Mouse (Mus musculus) gastrocnemius, postnatal 10 days (tissue): ENCODE results near the gene Il13. TPM values are rescaled to one million over a fixed set of nuclear protein-coding genes. Genes with fewer than 3 reads are reported as not detected.

ENCODE experiments used
- DNase-seq: peaks from one replicate; pipeline ENCODE4 v3.0.0; 2021; ENCODE audit warnings: mixed read lengths
- total RNA-seq, 2 experiments: library from RNA; stranded (reverse); gene quantifications; 2 replicates each; pipeline ENCODE4 v1.2.3; 2021

Il13 gene
- total RNA-seq, 2 experiments from 2014 or later = not detected

DNA sequence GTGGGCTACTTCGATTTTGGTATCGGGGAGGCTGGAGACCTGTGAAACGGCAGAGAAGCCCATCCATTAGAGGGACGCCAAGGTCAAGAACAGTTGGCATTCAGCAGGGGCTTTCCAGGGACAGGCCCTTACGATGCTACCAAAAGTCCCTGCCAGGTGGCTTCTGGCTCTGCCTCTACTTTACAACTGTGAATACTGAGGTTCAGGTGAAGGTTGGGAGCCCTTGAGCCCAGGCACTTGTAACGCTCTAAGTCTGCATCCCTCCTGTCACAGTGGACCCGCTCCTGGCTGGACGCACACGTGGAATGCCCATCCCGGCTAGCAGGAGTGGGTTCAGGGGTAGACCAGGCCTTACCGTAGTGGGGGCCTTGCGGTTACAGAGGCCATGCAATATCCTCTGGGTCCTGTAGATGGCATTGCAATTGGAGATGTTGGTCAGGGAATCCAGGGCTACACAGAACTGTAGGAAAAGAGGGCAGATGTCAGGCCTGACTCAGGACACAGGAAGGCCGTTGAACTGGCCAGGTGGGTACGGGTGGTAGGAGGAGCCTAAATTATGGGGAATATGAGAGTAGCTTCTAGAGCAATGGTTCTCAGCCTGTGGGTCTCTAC is 2.3 kb downstream of the Il13 start:
- no peak for DNase-seq

DNA sequence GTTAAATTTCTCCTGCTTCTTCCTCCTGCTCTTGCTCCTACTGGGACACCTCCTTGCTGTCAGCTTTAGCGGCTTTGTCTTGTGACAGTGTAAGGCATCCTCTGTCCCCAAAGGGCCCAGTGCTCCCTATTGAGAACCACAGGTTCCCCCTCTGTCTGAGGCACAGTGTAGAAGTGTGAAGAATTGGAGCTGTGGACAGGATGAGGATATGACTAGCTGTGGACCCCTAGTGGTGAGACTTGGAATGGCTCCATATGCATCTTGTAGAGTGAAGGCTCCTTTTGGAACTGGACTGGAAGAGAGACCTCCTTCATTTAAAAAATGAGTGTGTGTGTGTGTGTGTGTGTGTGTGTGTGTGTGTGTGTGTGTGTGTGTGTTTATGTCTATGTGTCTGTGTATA is 6.6 kb downstream of the Il13 start:
- peak; percentile 69 for DNase-seq

DNA sequence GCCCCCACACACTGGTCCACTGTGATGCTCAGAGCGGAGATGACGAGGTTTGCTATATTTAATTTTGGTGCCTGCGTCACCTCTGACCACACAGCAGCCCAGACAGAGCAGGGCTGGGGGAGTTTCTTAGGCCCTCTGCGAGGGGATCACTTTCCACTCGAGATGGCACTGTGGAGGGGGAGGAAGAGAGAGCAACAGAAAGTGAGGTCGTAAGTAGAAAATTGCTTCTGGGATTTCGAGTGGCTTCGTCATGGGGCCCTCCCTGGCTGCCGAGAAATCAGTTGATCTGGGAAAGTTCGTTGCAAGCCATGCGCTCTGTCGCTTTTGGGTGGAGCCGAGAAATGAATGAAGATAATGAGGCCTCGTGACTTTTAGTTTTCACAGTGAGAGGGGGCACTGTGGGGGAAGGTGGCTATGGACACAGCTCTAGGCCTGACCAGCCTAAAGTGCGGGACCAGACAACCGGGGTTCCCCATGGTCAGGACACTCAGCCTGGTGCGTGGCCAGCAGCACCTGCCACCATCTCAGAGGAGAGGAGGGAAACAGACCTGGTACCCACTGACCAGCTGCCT is 7.6 kb downstream of the Il13 start:
- DNase-seq = no peak

DNA sequence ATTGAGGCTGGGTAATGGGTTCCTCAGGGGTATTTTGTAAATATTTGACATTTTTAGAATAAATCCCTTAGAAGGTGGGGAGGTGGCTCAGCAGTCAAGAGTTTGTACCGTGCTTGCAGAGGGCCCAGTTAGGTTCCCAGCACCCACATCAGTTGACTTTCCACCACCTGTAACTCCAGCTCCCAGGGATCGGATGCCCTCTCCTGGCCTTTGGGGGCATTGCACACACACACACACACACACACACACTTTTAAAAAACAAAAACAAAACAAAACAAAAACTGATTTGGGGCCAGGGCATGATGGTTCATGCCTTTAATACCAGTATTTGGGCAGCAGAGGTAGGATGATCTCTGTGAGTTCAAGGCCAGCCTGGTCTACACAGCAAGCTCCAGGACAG is 10.4 kb downstream of the Il13 start:
- no peak for DNase-seq

DNA sequence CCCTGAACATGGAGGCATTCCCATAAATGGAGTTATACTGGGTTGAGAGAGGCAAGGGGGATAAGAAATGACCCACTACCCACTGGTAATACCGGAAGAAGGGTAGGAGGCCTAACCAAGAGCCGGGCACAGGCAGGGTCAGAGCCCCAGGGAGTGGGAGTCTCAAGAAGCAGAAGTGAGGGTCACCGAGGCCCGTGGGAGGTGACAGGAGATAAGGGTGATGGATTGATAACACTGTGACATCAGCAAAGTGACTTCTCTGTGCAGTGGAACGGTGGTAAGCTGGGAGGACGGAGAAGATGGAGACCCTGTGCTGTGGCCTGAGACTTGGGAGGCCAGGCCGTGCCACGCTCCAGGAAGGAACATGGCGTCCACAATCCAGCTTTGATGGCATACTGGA is 10.9 kb downstream of the Il13 start:
- DNase-seq = no peak

DNA sequence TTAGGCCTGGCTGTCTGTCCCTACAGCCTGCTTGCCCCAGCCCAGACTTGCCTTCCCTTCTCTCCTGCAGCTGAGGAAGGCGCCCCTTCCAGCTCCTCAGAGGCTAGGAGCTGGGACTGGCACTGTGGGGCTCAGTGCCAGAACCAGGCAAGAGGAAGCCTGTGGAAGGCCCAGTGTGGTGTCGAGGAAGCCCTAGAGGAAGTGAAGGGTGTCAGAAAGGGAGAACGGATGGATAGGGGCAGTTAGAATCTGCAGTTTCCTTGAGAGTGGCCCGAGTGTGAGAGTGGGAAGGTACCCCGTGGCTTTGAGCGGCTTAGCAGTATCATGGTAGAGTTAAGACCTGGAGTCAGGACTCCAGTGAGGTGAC is 12.1 kb downstream of the Il13 start:
- DNase-seq = no peak

DNA sequence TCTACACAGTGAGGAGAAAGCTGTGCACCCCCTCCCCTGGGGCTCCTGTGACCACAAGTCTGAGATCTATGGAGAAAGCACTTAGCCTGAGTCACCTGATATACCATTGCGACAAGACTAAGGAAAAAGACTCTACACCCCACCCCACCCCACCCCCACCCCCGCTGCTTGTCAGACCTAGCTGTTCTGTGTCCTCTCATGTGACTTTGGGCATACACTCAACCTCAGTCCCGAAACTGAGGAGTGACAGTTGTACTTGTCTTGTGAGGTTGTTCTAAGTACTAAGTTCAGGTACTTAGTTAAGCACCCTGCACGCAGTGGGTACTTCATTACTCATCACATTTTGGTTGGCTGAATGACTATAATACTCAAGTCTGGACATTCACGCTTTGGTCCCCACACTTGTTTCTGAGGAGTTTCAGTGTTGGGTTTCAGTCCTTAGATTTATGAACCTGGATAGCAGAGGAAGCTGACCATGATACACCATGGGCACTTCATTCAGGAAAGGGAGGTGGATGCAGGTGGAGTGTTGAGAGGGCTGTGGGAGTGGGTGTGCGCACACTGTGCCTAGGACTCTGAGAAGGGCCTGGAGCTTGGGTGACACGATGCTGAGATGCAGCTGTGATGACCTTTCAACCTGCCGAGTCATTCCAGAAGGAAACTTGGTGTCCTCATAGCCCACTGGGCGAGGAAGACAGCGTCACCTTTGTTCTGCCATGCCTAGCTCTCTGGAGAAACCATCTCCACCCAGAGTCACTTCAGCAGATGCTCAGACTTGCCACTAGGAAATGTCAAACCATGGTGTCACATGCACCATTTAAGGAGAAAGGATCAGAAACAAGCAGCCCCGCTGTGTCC is 12.7 kb downstream of the Il13 start:
- no peak for DNase-seq

DNA sequence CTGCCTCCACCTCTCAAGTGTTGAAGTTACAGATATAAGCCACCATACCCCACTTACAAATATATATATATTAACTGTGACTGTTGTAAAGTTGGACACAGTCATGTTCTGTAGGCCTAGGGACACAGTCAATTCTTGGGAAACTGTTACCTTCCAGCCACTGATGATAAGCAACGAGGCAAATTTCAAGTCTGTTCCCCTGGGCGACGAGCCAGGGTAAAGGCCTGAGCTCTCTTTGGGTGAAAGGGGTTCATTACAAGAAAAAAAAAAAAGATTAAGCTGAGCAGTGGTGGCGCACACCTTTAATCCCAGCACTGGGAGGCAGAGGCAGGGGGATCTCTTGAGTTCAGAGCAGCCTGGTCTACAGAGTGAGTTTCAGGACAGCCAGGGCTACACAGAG is 14.4 kb downstream of the Il13 start:
- no peak for DNase-seq

DNA sequence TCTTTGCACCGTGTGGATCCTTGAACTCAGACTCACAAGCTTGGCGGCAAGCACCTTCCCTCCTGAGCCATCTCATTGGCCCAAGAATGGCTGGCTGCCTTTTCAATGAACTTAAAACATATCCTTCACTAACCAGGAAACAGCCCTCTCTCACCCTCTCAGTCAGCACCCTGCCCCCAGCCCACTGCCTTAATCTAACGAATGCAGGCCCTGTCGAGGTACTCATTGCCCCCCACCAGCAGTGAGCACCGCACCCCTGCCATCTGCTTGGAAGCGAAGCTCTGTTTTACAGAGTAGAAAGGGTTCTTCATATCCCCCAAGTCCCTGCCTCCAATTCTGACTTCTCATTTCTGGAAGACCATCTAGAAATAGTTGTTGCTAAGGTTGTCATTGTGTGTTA is 15.1 kb downstream of the Il13 start:
- DNase-seq = no peak

DNA sequence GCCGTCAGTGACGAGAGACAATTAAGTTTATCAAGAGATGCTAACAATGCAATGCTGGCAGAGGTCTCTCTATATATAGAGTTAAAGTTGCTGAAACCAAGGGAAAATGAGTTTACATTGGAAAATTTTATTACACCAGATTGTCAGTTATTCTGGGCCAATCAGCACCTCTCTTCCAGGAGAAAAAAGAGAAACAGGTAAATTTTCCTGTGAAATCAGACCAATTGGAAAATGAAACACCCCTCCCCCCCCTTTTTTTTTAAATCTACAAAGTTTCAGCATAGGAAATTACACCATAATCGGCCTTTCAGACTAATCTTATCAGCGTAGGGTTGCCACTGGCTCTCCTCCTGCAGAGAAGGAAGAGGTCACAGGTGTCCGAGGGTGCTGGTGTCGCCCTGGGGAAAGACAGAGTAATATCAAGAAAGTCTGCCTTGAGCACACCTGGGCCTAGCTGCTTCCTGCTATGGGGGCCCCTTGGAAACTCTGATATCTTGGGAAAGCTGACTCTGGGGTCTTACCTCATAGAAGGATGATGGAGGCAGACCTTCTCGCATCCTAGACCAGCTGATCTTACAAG is 15.8 kb downstream of the Il13 start, which contains the start of gene Il4:
Gene Il4, minus strand, starts transcription at position 51 of the 580 bp plus-strand sequence.
- no peak for DNase-seq

DNA sequence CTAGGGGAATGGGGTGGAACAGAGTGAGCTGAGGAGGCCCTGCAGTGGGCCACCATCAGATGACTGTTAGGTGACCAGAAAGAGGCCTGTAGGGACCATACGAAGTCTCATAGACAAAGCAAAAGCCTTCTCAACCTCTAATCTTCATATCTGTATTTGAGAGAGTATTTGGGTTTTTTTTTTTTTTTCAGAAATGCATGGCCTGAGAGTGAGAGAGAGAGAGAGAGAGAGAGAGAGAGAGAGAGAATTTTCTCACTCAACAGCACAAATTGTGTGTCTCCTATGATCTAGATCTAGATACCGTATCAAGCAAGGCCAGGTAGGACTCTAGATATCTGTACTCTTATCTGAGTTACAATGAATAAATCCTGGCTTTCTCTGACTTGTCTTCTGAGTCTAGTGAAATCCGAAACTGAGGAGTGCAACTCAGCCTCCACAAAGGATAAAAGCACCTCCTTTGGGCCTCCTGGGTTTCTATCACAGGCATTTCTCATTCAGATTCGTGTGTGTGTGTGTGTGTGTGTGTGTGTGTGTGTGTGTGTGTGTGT is 16.9 kb downstream of the Il13 start:
- no peak for DNase-seq

DNA sequence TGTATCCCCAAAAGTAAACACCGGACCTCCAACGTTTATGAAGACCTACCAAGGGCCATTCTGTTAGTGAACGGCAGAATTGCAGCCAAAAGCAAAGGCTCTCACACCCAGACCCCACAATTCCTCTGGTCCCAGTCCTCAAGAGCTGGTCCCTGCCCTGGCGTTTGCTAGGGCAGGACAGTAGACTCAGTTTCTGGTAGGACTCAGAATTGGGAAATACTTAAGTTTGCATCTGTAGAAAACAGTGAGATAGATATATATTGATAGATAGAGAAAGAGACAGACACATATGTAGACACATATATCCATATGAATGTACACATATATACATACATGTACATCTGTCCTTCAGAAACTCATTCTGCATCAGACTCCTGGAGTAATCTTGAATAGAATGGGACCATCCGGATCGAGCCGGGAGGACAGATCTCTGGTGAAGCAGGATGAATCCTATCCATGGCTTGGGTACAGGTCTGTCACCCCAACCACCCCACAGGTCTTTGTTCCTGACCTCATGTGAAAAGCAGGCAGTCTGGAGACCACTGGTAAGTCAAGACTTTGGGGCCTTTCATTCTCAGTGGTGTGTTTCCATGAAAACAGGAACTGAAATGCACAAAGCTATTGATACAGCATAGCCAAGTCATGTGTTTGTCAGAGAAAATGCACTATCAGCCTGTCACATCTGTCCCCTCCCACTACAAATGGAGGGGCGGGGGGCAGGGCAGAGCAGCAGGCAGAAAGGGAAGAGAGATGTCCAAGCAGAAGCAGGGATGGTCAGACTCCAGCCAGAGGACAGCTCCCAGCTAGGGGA is 17.5 kb downstream of the Il13 start:
- no peak for DNase-seq

DNA sequence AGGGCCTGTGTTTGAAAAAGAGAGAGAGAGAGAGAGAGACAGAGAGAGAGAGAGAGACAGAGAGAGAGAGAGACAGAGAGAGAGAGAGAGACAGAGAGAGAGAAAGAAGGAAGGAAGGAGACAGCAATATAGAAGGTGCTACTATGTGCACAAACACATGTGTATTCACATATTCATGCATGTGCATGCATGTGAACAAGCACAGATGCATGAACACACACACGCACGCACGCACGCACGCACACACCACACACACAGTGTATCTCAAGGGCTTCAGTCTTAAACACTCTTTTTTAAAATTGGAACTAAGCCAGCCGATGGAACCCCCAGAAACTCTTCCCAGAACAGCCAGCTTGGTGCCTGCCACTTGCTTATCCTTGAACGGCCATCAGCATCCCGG is 18.9 kb downstream of the Il13 start:
- DNase-seq = no peak

DNA sequence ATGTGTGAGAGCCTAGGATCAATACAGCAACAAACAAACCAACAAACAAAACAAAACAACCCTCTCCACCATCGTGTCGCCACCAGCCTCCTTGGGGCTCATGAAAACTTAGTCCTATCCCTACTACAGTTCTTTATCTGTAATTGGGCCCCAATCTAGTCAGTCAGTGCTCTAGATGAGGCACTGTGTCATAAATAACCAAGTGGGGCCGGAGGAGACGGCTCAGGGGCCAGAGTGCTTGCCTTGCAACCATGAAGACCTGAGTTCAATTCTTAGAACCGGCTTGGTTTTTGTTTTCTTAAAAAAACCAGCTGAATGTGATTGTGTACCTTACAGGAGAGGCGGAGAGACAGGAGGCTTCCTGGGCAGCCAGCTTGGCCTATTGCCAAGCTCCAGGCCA is 19.3 kb downstream of the Il13 start:
- DNase-seq = no peak

DNA sequence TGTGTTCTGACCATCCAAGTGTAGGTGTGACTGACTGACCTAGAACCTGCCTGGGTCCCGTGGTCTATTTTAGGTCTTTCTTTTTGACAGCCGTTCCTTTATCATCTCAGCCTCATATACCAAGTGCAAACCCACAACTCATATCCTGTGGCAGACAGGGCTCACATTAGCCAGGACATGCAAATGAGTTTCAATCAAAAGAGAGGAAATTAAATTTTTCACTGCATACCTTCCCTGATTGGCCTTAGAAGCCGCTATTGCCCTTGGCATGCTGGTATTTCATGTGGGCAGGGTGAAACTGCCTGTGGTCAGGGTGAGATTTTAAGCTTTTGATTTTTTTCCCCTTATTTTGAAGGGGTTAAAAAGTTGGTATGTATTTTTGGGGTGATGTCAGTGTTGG is 24.8 kb downstream of the Il13 start:
- no peak for DNase-seq

DNA sequence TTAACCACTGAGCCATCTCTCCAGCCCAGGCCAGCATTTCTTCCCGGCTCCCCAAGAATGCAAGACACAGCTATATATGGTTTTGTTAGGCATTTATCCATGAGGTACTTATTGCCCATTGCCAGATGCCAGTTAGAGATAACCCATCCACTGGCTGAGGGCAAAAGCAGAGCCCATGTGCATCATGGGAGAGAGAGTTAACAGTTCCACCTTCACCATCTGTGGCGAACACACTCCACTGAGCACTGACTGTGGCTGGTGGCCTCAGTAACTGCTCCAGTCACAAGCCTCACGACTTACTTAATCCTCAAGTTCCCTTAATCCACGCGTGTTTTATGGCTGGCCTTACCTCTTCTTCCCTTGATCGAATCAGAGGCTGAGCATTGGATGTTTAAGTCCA is 25.3 kb downstream of the Il13 start:
- DNase-seq = no peak

DNA sequence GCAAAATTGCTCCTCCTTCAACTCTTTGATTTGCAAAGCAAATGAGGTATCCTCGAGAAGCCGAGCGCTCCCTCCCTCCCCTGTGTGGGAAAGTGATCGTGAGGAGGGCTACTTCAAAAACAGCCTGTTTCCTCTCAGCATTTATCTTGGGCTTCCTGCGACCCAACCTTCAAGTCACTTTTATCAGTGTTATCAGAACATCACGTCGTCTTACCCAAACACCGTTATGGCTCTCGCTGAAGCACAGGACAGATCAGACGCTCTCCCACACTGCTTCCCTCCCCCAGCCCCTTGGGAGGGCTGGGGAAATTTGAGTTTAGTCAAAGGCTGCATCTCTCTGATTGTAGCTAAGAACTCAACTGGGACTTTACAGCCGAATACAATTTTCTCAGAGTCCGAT is 28.9 kb downstream of the Il13 start:
- no peak for DNase-seq

DNA sequence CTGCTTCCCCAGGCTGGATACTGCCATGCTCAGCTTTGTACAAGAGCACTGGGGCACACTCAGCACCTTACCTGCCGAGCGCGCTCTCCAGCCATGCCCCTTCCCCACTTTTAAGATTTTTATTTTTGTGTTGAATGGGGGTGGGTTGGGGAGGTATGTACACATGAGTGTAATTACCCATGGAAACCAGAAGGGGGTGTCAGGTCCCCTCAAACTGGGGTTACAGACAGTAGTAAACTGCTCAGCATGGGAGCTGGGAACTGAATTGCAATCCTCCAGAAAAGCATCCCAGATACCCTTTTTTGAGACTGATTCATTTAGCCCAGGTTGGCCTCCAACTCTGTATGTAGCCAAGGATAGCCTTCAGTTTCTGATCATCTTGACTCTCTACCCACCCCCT is 29.5 kb downstream of the Il13 start:
- no peak for DNase-seq

DNA sequence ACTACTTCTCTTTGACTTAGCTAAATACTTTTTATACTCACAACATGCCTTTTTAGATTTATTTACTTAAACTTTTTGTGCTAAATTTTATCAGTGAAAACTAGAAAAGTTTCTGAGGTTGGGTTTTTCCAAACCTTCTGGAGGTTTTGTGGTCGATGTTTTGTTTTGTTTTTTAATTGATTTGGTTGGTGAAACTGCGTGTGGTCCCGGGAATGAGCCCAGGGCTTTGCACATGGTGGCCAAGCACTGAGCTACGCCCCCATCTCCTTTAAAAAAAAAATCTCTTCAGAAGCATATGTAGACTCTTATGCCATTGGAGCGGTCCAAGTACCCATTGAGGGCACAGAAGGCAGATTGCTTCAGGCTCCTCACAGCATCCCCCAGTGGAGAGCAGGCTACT is 43.4 kb downstream of the Il13 start:
- DNase-seq = no peak

DNA sequence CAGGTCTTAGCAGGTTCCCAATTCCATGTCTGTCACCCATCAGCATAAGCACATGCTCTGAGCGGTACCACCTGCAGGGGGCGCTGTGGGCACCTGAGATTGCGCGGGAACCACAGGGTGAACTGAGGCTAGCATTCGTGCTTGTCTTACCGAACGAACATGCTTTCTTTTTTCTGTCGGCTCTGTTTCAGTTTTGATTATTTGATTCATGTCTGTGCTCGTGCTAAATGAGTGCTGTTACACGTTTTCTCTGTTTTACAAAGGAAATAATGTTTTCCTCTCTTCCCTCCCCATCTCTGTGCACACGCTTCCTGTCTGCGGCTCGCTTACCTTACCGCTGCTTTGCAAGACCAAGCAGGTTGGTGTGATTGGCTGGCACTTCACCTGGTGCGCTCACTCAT is 44.1 kb downstream of the Il13 start:
- peak; percentile 40 for DNase-seq

DNA sequence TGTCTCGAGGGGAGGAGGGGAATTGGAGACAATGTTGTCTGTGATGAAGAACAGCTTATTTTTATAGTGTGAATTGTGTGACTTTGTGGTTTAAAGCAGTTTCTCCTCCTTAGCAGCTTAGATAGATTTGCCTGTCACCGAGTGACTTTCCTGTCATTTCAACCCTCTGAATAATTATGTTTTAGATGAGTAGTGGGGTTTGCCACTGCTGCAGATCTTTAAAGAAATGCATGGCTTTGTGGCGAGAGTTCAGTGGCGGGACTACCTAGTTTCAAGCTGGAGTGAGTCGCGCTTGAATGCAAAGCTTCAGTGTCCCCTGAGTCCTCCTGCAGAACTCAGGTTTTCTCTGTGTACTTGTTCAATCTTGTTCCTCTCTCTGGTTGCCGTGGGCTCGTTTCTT is 46.2 kb downstream of the Il13 start:
- DNase-seq = no peak

DNA sequence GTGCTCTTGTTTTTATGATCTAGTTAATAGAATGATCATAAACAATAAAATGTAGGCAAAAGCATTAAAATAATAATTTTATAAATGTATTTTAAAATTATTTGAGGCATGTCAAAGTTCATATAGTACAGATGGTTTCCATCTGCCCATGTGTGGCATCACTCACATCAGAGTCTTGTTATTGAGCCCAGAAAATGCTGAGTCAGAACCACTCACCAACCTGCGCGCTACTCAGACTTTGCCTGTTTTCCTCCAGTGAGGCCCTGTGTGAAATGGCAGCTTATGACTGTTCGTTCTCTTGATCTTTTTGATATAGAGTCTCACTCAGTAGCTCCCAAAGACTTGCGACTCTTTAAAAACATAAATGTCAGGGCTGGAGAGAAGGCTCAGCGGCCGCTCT is 49.0 kb downstream of the Il13 start:
- DNase-seq = no peak
